Mouse (Mus musculus) liver, embryonic 14.5 days (tissue): ENCODE measurements around the gene Dhx34. TPM values are rescaled to one million over a fixed set of nuclear protein-coding genes. Genes with fewer than 3 reads are reported as not detected.

ENCODE experiments used
- ATAC-seq: fragments of 200-750 bp; cut with Nextera tagmentation; 2 replicates; pipeline ENCODE4 v1.8.0; 2017; ENCODE audit warnings: moderate number of reproducible peaks, mild to moderate bottlenecking, moderate library complexity; ENCODE audit not compliant: insufficient read depth
- DNase-seq, 3 experiments: peaks; one replicate each; pipeline ENCODE4 v3.0.0-alpha.2; 2012 to 2013; ENCODE audit warnings: low read depth in 3 of 3, low spot score in 3 of 3
- H3K27ac ChIP-seq: fragments of 300-500 bp; sonication (generic); 2 replicates; pipeline ENCODE4 v1.5.1; 2014; ENCODE audit warnings: moderate library complexity, mild to moderate bottlenecking, control low read depth, inconsistent platforms
- H3K27me3 ChIP-seq: fragments of 300-500 bp; sonication (generic); 2 replicates; pipeline ENCODE4 v1.6.1; 2014; ENCODE audit warnings: mild to moderate bottlenecking, low read length, moderate library complexity; ENCODE audit not compliant: control insufficient read depth, insufficient read depth
- H3K36me3 ChIP-seq: fragments of 300-500 bp; sonication (generic); replicated peaks from 2 replicates; pipeline ENCODE4 v1.6.1; 2014; ENCODE audit warnings: low read depth; ENCODE audit not compliant: control insufficient read depth, insufficient read depth
- H3K4me1 ChIP-seq, 2 experiments: fragments of 200-500 bp in 1 of 2; fragments of 300-500 bp in 1 of 2; sonication (generic) in 1 of 2; replicated peaks; 2 replicates each; pipeline ENCODE4 v1.6.1; 2012 to 2014; ENCODE audit warnings: antibody characterized with exemption in 1 of 2, inconsistent platforms in 1 of 2, low read length in 1 of 2; ENCODE audit not compliant: control insufficient read depth in 2 of 2, insufficient read depth in 2 of 2
- H3K4me2 ChIP-seq: fragments of 300-500 bp; sonication (generic); 2 replicates; pipeline ENCODE4 v1.6.1; 2014; ENCODE audit warnings: low read depth, mild to moderate bottlenecking, control low read depth, moderate library complexity
- H3K4me3 ChIP-seq, 2 experiments: fragments of 200-500 bp in 1 of 2; fragments of 300-500 bp in 1 of 2; sonication (generic) in 1 of 2; 2 replicates each; pipeline ENCODE4 v1.5.1; 2012 to 2014; ENCODE audit warnings: low read depth in 2 of 2, low read length in 2 of 2, mild to moderate bottlenecking in 2 of 2, control low read depth in 1 of 2, inconsistent platforms in 1 of 2, moderate library complexity in 1 of 2; ENCODE audit not compliant: insufficient read depth in 1 of 2
- H3K9ac ChIP-seq: fragments of 300-500 bp; sonication (generic); replicated peaks from 2 replicates; pipeline ENCODE4 v1.6.1; 2014; ENCODE audit warnings: mild to moderate bottlenecking, control low read depth, moderate library complexity
- H3K9me3 ChIP-seq: fragments of 300-500 bp; sonication (generic); 2 replicates; pipeline ENCODE4 v1.6.1; 2016; ENCODE audit warnings: low read length, mixed read lengths; ENCODE audit not compliant: control insufficient read depth
- CTCF ChIP-seq: IDR thresholded peaks from 2 replicates; pipeline ENCODE4 v1.5.1; 2016; ENCODE audit warnings: antibody characterized with exemption, low read depth, control low read depth
- EP300 ChIP-seq: IDR thresholded peaks from 2 replicates; pipeline ENCODE4 v1.6.1; 2016; ENCODE audit warnings: antibody characterized with exemption, low read depth
- WGBS: fragments of 180-500 bp; shearing (Covaris S2); extraction: QIAGEN DNeasy Blood & Tissue Kit; methylation state at CpG from one replicate; pipeline ENCODE4 v1.1.7; 2014; ENCODE audit not compliant: insufficient replicate concordance; 5-methylcytosine and 5-hydroxymethylcytosine counted together
- polyA plus RNA-seq, 2 experiments: library from polyadenylated mRNA; depleted of rRNA in 1 of 2; stranded (reverse) in 1 of 2; unstranded in 1 of 2; fragments of >200 nt; fragmentation: Nextera tagmentation in 1 of 2; extraction: Ambion mirVana in 1 of 2; gene quantifications; 2 replicates each; pipeline versions ENCODE4 v1.2.1 to v1.2.3; 2012 to 2014

The Dhx34 gene
- polyA plus RNA-seq, 2 experiments, result 3.6 to 5.0 TPM

- TF ChIP-seq CTCF (no peak), EP300 (no peak)
- H3K9me3 ChIP-seq, result no peaks in the 10 kb centered on the region
- H3K4me3 ChIP-seq, result no peak overlapping the region
- DNase-seq (no peak), ATAC-seq (no peak)
- peaks cover 18% of the 10 kb centered on the region for H3K27me3 ChIP-seq
- H3K27ac ChIP-seq, result no peak overlapping the region
- H3K4me2 ChIP-seq, result no peak overlapping the region
- WGBS, result 40% methylated on average over 5 of the region's 5 CpGs
- H3K9ac ChIP-seq, result no peak overlapping the region
- H3K36me3 ChIP-seq, result no peaks in the 10 kb centered on the region
- H3K4me1 ChIP-seq, result no peaks in the 10 kb centered on the region
Observed at GRCm38 (mm10) chr7:16173146-16173545, 48.7 kb downstream of the Dhx34 start.

DNA sequence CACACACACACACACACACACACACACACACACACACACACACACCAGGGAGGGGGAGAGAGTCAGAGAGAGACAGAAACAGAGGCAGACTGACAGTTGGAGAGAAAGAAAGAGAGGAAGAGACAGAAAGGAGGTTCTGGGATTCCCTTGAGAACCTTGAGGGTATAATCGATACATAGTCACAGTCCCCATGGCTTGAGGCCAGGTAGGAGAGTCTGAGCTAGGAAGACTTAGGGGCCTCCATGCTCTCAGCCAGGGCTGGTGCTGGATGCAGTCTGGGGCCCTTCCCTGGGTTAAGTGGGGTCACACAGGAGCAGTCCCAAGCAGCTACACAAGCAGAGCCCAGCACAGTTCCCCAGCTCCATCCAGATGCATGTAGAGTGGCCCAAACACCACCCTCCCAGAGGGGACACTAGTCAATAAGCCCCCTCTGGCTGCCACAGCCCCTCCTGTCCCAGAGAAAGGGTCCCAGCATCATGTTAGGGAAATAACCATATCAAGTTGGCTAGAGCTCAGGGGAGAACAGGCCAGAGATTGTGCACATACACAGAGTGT is 49.2 kb downstream of the Dhx34 start:
- Histone ChIP-seq H3K4me2 (no peak overlapping the region), H3K27me3 (peaks cover 18% of the 10 kb centered on the region), H3K9ac (no peak overlapping the region), H3K9me3 (no peaks in the 10 kb centered on the region), H3K27ac (no peak overlapping the region), H3K36me3 (no peaks in the 10 kb centered on the region), H3K4me1 (no peaks in the 10 kb centered on the region), H3K4me3 (no peak overlapping the region)
- TF ChIP-seq EP300, result no peak
- DNase-seq (no peak), ATAC-seq (no peak)
- 36% methylated on average over 1 of the region's 1 CpGs for WGBS

GRCm38 (mm10) chr7:16172141-16172581 is 49.7 kb downstream of the Dhx34 start:
- no peaks in the 10 kb centered on the region for H3K36me3 ChIP-seq
- H3K4me2 ChIP-seq, result no peak overlapping the region
- H3K9ac ChIP-seq, result no peak overlapping the region
- 20% methylated on average over 1 of the region's 1 CpGs for WGBS
- peaks cover 18% of the 10 kb centered on the region for H3K27me3 ChIP-seq
- no peaks in the 10 kb centered on the region for H3K9me3 ChIP-seq
- H3K27ac ChIP-seq, result no peak overlapping the region
- ATAC-seq (no peak), DNase-seq (no peak)
- no peak overlapping the region for H3K4me3 ChIP-seq
- TF ChIP-seq CTCF, result no peak
- TF ChIP-seq EP300, result no peak
- H3K4me1 ChIP-seq, result no peaks in the 10 kb centered on the region

- 57% methylated on average over 7 of the region's 7 CpGs for WGBS
- no peaks in the 10 kb centered on the region for H3K9me3 ChIP-seq
- no peaks in the 10 kb centered on the region for H3K4me1 ChIP-seq
- no peak overlapping the region for H3K27ac ChIP-seq
- DNase-seq (no peak), ATAC-seq (no peak)
- H3K4me3 ChIP-seq, result no peak overlapping the region
- no peak overlapping the region for H3K9ac ChIP-seq
- TF ChIP-seq CTCF (no peak), EP300 (no peak)
- no peaks in the 10 kb centered on the region for H3K36me3 ChIP-seq
- peaks cover 17% of the 10 kb centered on the region for H3K27me3 ChIP-seq
- H3K4me2 ChIP-seq, result no peak overlapping the region
Observed at GRCm38 (mm10) chr7:16162036-16162435, 59.8 kb downstream of the Dhx34 start.

GRCm38 (mm10) chr7:16161302-16161701 is 60.5 kb downstream of the Dhx34 start:
- Histone ChIP-seq H3K9me3 (no peaks in the 10 kb centered on the region), H3K4me1 (no peaks in the 10 kb centered on the region), H3K4me2 (no peak overlapping the region), H3K9ac (no peak overlapping the region), H3K27ac (no peak overlapping the region), H3K36me3 (no peaks in the 10 kb centered on the region), H3K4me3 (no peak overlapping the region), H3K27me3 (peaks cover 17% of the 10 kb centered on the region)
- ATAC-seq, result no peak
- WGBS, result 81% methylated on average over 9 of the region's 9 CpGs
- TF ChIP-seq EP300 (no peak), CTCF (no peak)
- DNase-seq, result no peak
